Mouse (Mus musculus): ENCODE data around the gene Espl1.
"Not testable (repeated sequence)": the region's sequence is repeated elsewhere in the genome, so short reads cannot be mapped to it uniquely, and the experiment has no call there.

The Espl1 gene

DNA sequence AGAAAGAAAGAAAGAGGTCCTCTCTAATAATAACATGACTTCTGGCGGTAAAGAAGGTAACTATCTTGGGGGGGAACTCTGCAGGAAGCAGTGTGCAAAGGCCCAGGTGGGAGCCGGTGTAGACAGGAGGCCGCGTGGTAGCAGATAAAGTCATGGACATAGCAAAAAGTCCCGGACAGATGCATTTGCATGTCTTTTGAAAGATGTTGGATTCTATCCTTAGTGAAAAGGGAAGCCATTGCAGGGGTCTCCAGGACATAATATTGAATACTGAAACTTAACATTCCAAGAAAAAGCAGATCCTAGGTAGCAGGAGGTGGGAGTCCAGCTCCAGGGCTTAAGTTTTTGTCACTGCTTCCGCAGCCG lies 17.4 kb upstream of the Espl1 start:
- DNase-seq = no peak

DNA sequence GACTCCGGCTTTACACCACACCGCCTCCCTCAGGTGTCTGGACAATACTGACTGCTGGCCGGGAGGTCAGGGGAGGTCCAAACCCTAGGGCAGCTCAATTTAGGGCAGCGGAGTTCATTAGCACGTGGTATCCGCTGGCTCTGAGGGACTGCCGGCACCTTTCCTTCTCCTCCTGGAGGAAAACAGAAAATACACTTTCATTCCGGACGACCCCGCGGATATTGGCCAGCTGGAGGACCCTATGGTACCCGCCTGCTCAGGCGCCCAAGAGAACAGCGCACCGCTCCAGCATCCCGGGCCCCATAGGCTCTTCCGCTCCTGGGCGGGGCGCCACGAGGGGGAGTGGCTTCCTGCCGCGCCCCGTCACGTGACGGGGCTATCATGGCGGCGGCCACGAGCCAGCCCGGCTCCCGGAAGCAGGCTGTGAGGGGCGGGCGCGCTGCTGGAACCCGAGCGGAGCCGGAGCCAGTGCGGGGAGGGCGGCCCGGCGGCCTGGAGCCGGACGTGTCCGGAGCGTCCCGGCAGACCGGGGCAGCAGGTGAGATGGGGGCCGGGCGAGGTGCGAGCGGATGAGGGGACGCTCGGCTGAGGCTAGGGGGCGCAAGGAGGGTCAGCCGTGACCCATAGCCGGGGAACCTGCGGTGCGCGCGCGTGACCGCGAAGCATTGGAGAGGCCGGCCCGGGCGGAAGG lies 16.8 kb upstream of the Espl1 start, which contains the start of gene Mfsd5:
TSS of gene Mfsd5 (plus strand) at position 363 of the 691 bp plus-strand sequence.
- DNase-seq = peak; percentile 95

DNA sequence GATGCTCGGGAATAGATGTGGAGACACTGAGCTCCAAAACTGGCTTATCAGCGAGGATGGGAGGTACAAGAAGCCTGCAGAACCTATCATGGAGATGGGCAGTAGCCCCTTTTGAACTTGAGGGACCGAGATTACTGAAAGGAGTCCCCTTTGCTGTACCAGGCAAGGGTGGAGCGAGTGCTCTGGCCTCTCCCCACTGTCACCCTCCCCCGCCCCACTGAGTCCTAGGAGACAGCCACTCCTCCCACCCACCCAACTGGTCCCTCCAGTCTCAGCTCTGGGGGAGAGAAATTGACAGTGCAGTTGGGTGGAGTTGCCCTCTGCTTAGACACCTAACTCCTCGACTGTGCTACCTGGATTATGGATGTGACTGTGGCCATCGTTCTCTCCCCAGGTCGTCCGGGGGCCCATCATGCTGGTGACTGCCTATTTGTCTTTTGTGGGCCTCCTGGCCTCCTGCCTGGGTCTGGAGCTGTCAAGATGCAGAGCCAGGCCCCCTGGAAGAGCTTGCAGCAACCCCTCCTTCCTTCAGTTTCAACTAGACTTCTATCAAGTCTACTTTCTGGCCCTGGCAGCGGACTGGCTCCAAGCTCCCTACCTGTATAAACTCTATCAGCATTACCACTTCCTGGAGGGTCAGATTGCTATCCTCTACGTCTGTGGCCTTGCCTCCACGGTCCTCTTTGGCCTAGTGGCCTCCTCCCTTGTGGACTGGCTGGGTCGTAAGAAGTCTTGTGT lies 16.1 kb upstream of the Espl1 start:
- DNase-seq = no peak

- DNase-seq = no peak
Measured at GRCm38 (mm10) chr15:102280623-102281022, 15.4 kb upstream of the Espl1 start.

GRCm38 (mm10) chr15:102282463-102283292 lies 13.4 kb upstream of the Espl1 start:
- no peak for DNase-seq

DNA sequence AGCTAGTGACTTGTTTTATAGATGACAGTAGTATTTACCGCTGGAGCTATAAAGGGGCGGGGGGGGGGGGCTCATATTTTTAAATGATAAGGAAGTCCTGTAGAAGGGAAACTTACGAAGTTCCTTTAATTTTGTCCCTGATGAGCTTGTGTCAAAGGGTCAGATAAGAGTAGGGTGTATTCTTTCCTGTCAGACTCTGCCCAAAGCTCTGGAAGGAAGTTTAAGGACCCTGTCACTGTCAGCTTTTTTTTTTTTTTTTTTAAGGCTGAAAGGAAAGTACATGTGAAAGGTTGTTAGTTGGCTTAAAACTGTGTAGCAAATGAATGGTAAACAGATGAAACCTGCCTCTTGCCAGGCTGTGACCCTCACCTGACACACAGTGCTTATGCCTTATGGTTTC lies 12.4 kb upstream of the Espl1 start:
- no peak for DNase-seq

DNA sequence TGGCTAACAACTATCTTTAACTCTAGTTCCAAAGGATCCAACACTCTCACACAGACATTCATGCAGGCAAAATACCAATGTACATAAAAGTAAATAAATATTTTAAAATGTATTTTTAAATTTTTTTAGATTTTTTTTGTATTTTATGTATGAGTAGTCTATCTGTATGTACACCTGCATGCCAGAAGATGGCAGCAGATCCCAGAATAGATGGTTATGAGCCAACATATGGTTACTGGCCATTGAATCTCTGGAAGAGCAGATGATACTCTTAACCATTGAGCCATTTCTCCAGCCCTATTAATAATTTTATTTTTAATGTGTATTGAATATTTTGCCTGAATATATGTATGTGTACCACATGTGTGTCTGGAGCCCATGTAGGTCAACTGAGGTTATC lies 8.7 kb upstream of the Espl1 start:
- peak; percentile 63 for DNase-seq

DNA sequence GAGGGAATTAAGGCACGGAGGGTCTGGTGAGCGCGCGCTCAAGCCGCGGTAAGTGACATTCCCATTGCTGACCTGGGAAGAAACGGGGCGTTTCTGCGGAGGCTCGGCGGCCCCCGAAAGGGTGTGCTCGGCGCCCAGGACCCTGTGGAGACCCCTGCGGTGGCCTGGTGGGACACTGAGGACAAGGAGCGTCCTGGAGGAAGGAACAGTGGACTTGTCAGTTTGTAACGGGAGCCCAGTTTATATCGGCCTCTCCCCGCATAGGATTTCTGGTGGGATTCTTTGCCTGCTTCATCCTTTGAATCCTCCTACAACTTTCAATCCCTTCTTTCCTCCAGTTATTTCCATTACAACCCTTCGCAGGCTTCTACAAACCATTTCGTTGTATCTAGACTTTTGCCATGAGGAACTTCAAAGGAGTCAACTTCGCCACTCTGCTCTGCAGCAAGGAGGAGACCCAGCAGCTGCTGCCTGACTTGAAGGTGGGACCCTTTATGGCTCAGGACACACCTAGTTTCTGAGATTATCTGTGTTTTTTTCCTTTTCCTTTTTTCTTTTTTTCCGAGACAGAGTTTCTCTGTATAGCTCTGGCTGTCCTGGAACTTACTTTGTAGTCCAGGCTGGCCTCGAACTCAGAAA lies 421 bp downstream of the Espl1 start:
- DNase-seq = no peak

GRCm38 (mm10) chr15:102302542-102302941 lies 6.5 kb downstream of the Espl1 start:
- no peak for DNase-seq

GRCm38 (mm10) chr15:102308717-102309116 lies 12.7 kb downstream of the Espl1 start:
- DNase-seq = no peak

- peak; percentile 76 for DNase-seq
Measured at GRCm38 (mm10) chr15:102310074-102310845, 14.2 kb downstream of the Espl1 start.

DNA sequence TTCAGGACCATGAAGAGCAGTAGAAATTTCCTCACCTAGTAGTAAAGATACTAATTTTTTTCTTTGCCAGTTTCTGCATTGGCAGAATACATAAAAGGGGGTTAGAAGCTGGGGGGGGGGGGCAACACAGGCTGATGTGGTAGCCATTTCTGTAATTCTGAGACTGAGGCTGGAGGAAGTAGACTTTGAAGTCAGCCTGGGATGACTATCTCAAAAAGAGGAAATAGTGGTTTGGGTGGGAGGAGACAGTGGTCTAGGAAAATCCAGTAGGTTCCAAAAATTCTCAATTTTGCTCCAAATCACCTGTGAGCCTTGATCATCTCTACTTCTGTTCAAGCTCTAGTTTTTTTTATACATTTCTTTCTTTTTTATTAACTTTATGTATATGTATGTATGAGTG lies 15.4 kb downstream of the Espl1 start:
- DNase-seq = no peak

DNA sequence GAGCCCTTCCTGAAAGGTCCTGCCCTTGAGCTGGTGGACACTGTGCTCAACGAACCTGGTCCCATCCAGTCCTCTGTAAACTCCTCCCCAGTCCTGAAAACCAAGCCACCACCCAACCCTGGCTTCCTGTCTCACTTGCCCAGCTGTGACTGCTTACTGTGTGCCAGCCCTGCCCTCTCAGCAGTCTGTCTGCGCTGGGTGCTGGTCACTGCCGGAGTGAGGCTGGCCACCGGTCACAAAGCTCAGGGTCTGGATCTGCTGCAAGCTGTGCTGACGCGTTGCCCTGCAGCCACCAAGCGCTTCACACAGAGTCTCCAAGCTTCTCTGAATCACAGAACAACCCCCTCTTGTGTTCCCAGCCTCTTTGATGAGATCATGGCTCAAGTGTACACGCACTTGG lies 19.2 kb downstream of the Espl1 start:
- DNase-seq = no peak

DNA sequence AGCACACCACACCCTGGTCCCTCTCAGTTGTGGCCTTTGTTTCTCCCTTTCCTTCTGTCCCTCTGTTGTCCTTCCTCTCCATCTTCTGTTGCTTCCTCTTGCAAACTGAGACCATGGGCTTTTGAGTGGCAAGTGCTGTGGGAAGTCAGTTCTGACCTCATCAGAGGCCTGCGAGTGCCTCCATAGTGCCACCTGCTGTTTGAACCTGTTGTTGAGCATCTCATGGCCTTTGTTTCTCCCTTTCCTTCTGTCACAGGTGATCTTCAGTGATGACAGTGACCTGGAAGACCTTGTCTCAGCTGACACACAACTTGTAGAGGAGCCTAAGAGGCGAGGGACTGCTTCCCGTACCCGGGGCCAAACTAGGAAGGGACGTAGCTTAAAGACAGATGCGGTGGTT lies 20.2 kb downstream of the Espl1 start:
- DNase-seq = peak; percentile 75

DNA sequence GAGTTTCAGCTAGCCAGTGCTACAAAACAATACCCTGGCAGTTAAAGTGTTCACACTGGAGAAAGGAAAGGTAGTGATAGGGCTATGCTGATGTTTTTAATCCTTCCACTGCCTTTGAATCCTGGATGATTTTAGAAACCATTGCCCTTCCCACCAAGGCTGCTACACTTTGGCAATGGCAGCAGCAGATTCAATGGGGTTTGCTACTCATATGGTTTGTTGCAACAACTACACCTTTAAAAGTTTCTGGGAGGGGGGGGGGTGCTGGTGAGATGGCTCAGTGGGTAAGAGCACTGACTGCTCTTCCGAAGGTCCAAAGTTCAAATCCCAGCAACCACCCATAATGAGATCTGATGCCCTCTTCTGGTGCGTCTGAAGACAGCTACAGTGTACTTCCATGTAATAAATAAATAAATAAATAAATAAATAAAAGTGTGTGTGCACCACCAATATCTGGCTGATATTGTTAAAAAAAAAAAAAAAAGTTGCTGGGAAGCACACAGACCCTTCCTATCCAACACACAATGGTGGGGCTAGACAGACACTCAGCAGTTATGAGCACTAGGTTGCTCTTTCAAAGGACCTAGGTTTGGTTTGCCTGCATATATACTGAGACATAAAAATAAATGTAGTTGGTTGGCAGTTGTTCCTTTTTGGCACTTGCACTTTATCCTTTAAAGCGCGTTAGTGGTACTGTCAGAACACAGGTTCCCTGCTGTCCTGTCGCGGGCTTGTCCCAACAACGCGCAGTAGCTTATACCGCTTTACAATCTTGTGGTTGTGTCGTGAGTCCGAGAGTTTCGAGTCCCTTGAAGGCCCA lies 28.8 kb downstream of the Espl1 start:
- peak; percentile 44 for DNase-seq

DNA sequence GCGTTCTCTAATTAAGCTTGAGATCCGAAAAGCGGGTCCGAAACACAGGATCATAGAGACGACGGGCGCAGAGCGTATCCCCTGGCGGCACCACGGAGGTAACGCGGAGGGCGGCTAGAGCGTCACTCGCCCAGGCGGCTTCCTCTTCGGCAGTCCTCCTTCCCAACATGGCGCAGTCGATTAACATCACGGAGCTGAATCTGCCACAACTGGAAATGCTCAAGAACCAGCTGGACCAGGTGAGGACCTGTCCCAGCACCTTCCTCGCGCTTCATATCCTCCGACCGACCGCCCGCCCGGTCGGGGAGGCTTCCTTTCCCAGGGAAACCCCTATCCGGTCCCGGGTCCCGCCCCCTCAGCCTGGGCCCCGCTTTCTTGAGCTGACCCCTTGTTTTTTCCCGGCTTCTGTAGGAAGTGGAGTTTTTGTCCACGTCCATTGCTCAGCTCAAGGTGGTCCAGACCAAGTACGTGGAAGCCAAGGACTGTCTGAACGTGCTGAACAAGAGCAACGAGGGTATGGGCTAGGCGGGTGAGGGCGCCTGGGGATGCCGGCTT lies 30.0 kb downstream of the Espl1 start, which contains the start of gene Pfdn5:
TSS of gene Pfdn5 (plus strand) at position 95 of the 555 bp plus-strand sequence.
- DNase-seq = peak; percentile 92

- DNase-seq = no peak
Measured at GRCm38 (mm10) chr15:102326892-102327291, 30.8 kb downstream of the Espl1 start.

- peak; percentile 89 for DNase-seq
Measured at GRCm38 (mm10) chr15:102331610-102332015, 35.5 kb downstream of the Espl1 start, which contains the start of gene Myg1. Myg1 (plus strand) TSS chr15:102331709.

DNA sequence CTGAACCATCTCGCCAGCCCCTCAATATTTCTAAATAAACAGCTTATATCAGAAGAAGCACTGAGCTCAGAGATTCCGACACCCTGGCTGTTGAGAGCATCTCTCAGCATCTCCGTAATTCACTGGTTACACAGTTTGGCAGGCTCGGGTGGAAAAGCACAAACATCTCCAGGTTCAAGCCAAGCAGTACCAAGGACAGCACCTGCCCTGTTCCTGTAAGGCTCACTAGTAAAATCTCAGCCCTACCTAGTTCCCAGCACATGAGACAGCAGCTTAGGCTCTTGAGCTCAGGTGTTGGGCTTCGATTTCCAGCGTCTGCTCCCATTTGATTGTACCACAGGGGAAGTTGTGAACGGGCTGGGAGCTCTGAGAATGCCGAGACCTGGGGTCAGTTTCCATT lies 39.2 kb downstream of the Espl1 start:
- no peak for DNase-seq

DNA sequence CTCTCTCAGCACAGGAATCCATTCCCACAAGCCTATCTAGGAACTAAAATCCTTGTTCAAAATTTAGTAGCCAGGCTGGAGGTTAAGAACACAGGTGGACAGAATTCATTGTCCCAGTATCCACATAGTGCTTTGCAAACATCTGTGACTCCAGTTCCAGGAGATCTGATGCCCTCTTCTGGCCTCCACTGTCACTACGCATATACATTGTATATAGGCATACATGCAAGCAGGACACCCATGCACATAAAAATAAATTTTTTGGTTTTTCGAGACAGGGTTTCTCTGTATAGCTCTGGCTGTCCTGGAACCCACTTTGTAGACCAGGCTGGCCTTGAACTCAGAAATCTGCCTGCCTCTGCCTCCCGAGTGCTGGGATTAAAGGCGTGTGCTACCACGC lies 39.9 kb downstream of the Espl1 start:
- DNase-seq = not testable (repeated sequence)

DNA sequence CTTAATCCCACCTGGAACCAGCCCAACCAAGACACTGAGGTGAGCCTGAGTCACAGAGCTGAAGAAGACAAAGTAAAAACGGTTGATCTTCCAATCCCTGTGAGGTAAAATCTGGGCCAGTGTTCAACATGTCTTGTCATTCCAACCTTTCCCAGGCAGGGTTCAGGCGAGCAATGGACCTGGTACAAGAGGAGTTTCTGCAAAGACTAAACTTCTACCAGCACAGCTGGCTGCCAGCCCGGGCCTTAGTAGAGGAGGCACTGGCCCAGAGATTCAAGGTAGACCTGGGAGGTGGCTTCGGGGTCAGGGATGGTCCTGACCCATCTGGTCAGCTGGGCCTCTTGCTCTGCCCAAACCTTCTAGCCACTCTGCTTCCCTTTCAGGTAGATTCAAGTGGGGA lies 40.9 kb downstream of the Espl1 start:
- no peak for DNase-seq

Measured in kidney, postnatal 14 days (tissue).